Mouse (Mus musculus) heart, embryonic 13.5 days (tissue): ENCODE measurements around the gene Rgcc. TPM values are rescaled to one million over a fixed set of nuclear protein-coding genes. Genes with fewer than 3 reads are reported as not detected.

Experiments used
- ATAC-seq: fragments of 200-750 bp; cut with Nextera tagmentation; 2 replicates; pipeline ENCODE4 v1.8.0; 2017; ENCODE audit warnings: moderate TSS enrichment; ENCODE audit not compliant: insufficient number of reproducible peaks, low FRiP score, low TSS enrichment; ENCODE audit errors: extremely low read depth
- H3K27ac ChIP-seq: fragments of 300-500 bp; sonication (generic); replicated peaks from 2 replicates; pipeline ENCODE4 v1.5.1; 2015; ENCODE audit warnings: moderate library complexity, mild to moderate bottlenecking, inconsistent platforms
- H3K27me3 ChIP-seq: fragments of 300-500 bp; sonication (generic); replicated peaks from 2 replicates; pipeline ENCODE4 v1.6.1; 2015; ENCODE audit warnings: mild to moderate bottlenecking, inconsistent platforms
- H3K36me3 ChIP-seq: fragments of 300-500 bp; sonication (generic); 2 replicates; pipeline ENCODE4 v1.6.1; 2015; ENCODE audit warnings: mild to moderate bottlenecking, inconsistent platforms
- H3K4me1 ChIP-seq: fragments of 300-500 bp; sonication (generic); 2 replicates; pipeline ENCODE4 v1.6.1; 2015; ENCODE audit warnings: inconsistent platforms
- H3K4me2 ChIP-seq: fragments of 300-500 bp; sonication (generic); 2 replicates; pipeline ENCODE4 v1.6.1; 2015; ENCODE audit warnings: inconsistent platforms, mild to moderate bottlenecking, moderate library complexity
- H3K4me3 ChIP-seq: fragments of 300-500 bp; sonication (generic); 2 replicates; pipeline ENCODE4 v1.5.1; 2015; ENCODE audit warnings: moderate library complexity, mild to moderate bottlenecking, inconsistent platforms
- H3K9ac ChIP-seq: fragments of 300-500 bp; sonication (generic); 2 replicates; pipeline ENCODE4 v1.6.1; 2015; ENCODE audit warnings: inconsistent platforms, mild to moderate bottlenecking, moderate library complexity
- H3K9me3 ChIP-seq: fragments of 300-500 bp; sonication (generic); 2 replicates; pipeline ENCODE4 v1.6.1; 2016; ENCODE audit warnings: inconsistent platforms
- WGBS: fragments of 180-500 bp; shearing (Covaris S2); methylation state at CpG from one replicate; pipeline ENCODE4 v1.1.7; 2015; ENCODE audit warnings: mixed read lengths; 5-methylcytosine and 5-hydroxymethylcytosine counted together
- polyA plus RNA-seq: library from polyadenylated mRNA; unstranded; fragments of >200 nt; fragmentation: Nextera tagmentation; extraction: Ambion mirVana; gene quantifications from 2 replicates; pipeline ENCODE4 v1.2.1, GENCODE M21; 2015

Gene Rgcc
- polyA plus RNA-seq, 1 experiment from 2014 or later = 12.6 TPM

- Histone ChIP-seq H3K4me1 (peaks cover 38% of the 10 kb centered on the region), H3K36me3 (no peaks in the 10 kb centered on the region), H3K9me3 (no peaks in the 10 kb centered on the region), H3K9ac (no peak overlapping the region), H3K27me3 (no peaks in the 10 kb centered on the region), H3K27ac (no peak overlapping the region), H3K4me2 (peak overlapping the region; percentile 39), H3K4me3 (no peak overlapping the region)
- no peak for ATAC-seq
- 48% methylated on average over 15 of the region's 15 CpGs for WGBS
Measured at GRCm38 (mm10) chr14:79290683-79291425, 10.6 kb downstream of the Rgcc start.

GRCm38 (mm10) chr14:79289909-79290308 lies 11.5 kb downstream of the Rgcc start:
- ATAC-seq = no peak
- 17% methylated on average over 9 of the region's 9 CpGs for WGBS
- Histone ChIP-seq H3K36me3 (no peaks in the 10 kb centered on the region), H3K9ac (no peak overlapping the region), H3K4me2 (peak overlapping the region; percentile 39), H3K4me3 (no peak overlapping the region), H3K27ac (no peak overlapping the region), H3K4me1 (peaks cover 38% of the 10 kb centered on the region), H3K27me3 (no peaks in the 10 kb centered on the region), H3K9me3 (no peaks in the 10 kb centered on the region)

DNA sequence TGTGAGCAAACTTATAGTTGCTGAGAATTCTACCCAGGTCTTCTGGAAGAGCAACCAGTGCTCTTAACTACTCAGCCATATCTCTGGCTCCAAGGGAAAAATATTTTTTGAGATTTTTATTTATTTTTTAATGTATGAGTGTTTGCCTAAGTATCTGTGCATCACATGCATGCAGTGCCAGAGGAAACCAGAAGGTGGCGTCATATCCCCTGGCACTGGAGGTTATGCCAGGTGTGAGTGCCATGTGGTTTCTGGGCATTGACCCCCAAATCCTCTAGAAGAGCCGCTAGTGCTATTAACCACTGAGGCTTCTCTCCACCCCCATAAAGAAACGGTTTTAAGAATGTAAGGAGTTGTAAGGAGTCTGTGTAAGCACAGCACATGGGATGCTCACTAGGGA lies 13.2 kb downstream of the Rgcc start:
- H3K27ac ChIP-seq = no peak overlapping the region
- no peak overlapping the region for H3K9ac ChIP-seq
- ATAC-seq = no peak
- H3K4me1 ChIP-seq = peaks cover 30% of the 10 kb centered on the region
- no peak overlapping the region for H3K4me3 ChIP-seq
- H3K27me3 ChIP-seq = no peaks in the 10 kb centered on the region
- 65% methylated on average over 3 of the region's 3 CpGs for WGBS
- peaks cover 4% of the 10 kb centered on the region; the same call in 1 of the 2 replicates for H3K9me3 ChIP-seq
- no peak overlapping the region for H3K4me2 ChIP-seq
- H3K36me3 ChIP-seq = no peaks in the 10 kb centered on the region

DNA sequence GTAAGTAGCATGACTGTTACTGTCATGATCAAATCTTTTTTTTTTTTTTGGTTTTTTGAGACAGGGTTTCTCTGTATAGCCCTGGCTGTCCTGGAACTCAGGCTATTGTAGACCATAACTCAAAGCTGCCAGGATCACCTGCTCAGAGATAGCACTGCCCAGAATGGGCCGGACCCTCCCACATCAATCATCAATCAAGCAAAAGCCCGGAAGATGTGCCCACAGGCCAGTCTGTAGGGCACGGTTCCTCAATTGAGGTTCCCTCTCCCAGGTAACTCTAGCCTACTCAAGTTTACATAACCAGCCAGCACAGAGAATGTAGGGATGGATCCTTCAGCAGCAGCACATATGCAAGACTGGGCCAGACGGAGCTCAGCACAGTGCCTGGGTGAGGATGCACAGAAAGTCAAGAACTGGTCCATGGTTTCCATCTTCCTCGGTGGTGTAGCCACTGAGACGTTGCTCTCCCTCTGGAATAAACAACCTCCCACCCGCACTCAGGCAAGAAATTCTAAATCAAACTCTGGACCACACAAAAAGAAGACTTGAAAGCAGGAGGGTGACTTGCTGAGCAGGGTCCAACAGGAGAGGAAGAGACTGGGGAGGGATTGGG lies 14.1 kb downstream of the Rgcc start:
- no peak overlapping the region for H3K4me3 ChIP-seq
- no peak overlapping the region for H3K9ac ChIP-seq
- no peak overlapping the region for H3K4me2 ChIP-seq
- 88% methylated on average over 7 of the region's 7 CpGs for whole genome bisulfite sequencing
- H3K36me3 ChIP-seq = no peaks in the 10 kb centered on the region
- H3K27ac ChIP-seq = no peak overlapping the region
- peaks cover 22% of the 10 kb centered on the region for H3K4me1 ChIP-seq
- ATAC-seq = no peak
- peaks cover 5% of the 10 kb centered on the region; the same call in 1 of the 2 replicates for H3K9me3 ChIP-seq
- H3K27me3 ChIP-seq = no peaks in the 10 kb centered on the region

DNA sequence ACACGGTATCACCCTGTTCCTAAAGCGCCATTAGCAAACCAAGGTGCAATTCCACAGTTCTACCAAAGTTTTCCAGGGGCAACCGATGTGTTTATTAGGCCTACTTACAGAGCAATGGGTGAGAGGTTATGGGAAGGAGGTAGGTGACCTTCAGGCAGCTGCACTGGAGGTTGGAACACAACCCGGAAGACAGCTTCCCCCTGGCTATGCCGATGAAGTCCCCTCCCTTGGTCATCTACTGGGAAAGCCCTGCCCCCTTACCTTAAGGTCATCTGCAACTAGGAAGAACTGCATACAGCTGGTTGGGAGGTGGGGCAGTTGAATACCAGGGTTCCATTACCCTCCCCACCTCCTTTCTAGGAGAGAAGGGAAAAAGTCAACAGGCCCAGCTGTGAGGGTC lies 15.9 kb downstream of the Rgcc start:
- WGBS = 91% methylated on average over 5 of the region's 5 CpGs
- peaks cover 12% of the 10 kb centered on the region for H3K4me1 ChIP-seq
- H3K27ac ChIP-seq = no peak overlapping the region

DNA sequence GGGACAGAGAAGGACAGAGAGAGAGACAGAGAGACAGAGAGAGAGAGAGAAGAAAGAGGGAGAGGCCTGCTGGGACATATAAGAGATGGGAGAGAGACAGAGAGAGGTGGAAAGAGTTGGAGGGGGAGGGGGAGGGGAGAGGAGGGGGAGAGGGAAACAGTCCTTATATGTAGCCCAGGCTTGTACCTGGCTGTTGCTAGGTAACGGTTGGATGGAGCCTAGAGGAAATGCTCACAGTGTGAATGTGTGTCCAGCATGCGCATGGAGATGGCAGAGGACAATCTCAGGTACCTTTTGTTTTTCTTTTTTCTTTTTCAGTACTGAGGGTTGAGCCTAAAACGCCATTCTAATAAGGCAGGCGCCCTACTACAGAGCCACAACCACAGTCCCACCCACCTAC lies 16.8 kb downstream of the Rgcc start:
- 85% methylated on average over 4 of the region's 4 CpGs for WGBS
- Histone ChIP-seq H3K4me2 (no peak overlapping the region), H3K9me3 (peaks cover 5% of the 10 kb centered on the region; the same call in 1 of the 2 replicates), H3K27ac (no peak overlapping the region), H3K4me1 (peaks cover 2% of the 10 kb centered on the region), H3K4me3 (no peak overlapping the region), H3K9ac (no peak overlapping the region), H3K36me3 (no peaks in the 10 kb centered on the region), H3K27me3 (no peaks in the 10 kb centered on the region)
- no peak for ATAC-seq

More for the DNA sequence above, 15.9 kb downstream of the Rgcc start:
- no peaks in the 10 kb centered on the region for H3K36me3 ChIP-seq
- peaks cover 5% of the 10 kb centered on the region; the same call in 1 of the 2 replicates for H3K9me3 ChIP-seq
- H3K4me2 ChIP-seq = no peak overlapping the region
- H3K9ac ChIP-seq = no peak overlapping the region
- H3K27me3 ChIP-seq = no peaks in the 10 kb centered on the region
- no peak for ATAC-seq
- H3K4me3 ChIP-seq = no peak overlapping the region

DNA sequence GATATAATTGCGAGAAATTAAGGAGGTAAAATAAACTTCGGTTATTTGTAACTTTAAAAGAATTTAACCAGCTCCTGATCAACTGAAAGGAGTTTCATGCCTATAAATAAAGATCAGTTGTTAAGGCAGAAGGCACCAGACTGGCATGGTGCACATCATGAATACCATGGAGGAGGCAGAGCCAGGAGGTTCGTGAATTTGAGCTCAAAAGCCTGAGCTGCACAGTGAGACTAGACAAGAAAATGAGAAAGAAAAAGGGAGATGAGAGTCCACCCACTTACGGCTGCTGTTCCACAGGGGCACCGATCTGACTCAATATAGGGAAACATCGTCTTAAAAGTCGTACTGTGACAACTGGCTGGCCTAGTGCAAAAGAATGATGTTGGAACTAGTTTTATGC lies 17.5 kb downstream of the Rgcc start:
- WGBS = 87% methylated on average over 7 of the region's 7 CpGs
- no peak overlapping the region for H3K4me3 ChIP-seq
- no peak overlapping the region for H3K9ac ChIP-seq
- no peaks in the 10 kb centered on the region for H3K36me3 ChIP-seq
- H3K27ac ChIP-seq = no peak overlapping the region
- H3K4me2 ChIP-seq = no peak overlapping the region
- H3K27me3 ChIP-seq = no peaks in the 10 kb centered on the region
- H3K9me3 ChIP-seq = peaks cover 5% of the 10 kb centered on the region; the same call in 1 of the 2 replicates
- no peak for ATAC-seq
- H3K4me1 ChIP-seq = peaks cover 2% of the 10 kb centered on the region; the same call in 1 of the 2 replicates

DNA sequence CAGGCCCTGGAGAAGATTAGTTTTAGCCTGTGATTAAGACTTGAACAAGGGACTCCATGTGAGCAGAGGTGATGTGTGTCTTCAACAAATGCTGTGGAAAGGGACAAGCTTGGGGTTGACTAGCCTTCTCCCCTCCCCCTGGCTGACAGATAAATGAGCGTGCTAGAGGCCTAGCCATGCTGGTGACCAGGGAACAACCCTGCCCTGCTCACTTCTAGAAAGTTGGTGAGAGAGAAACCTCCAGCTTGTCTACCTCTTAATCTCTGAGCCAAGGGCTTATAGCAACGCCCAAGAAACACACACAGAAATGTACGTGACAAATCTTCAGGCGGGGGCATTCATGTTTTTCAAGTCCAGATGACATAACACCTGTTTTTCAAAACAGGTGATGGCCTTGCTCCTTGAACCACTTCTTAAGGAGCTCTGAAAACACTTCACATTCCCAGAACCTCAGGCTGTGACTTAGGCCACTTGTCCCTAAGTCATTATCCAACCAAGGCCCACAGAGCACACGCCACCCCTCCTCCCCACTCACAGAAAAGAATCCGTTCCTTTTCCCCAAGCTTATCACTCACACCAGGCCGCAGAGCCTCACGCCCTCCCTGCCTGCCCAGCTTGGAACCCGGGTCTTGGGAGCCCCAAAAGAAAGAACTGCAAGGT lies 19.4 kb downstream of the Rgcc start:
- no peak overlapping the region for H3K27ac ChIP-seq
- H3K4me2 ChIP-seq = no peak overlapping the region
- no peaks in the 10 kb centered on the region for H3K27me3 ChIP-seq
- WGBS = 72% methylated on average over 9 of the region's 9 CpGs
- H3K4me3 ChIP-seq = no peak overlapping the region
- H3K9ac ChIP-seq = no peak overlapping the region
- ATAC-seq = no peak
- peaks cover 14% of the 10 kb centered on the region for H3K4me1 ChIP-seq
- no peaks in the 10 kb centered on the region for H3K36me3 ChIP-seq
- H3K9me3 ChIP-seq = peaks cover 5% of the 10 kb centered on the region; the same call in 1 of the 2 replicates

DNA sequence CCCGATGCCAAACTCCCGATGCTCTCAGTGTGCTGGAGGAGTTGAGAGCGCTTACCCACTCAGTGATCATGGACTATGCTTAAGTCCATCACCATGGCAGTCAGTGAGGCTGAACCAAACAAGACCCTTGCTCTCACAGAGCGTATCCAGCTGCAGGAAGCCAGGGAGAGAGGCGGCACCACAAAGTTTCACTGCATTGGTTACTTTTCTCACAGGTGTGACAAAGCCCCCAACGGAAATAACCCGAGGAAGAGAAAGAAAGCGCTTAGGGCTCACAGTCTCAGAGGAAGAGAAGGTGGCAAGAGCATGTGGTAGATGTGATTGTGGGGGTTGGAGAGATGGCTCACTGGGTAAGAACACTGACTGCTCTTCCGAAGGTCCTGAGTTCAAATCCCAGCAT lies 21.0 kb downstream of the Rgcc start:
- H3K27me3 ChIP-seq = no peaks in the 10 kb centered on the region
- H3K9ac ChIP-seq = no peak overlapping the region
- 86% methylated on average over 9 of the region's 9 CpGs for WGBS
- no peak overlapping the region for H3K27ac ChIP-seq
- peaks cover 5% of the 10 kb centered on the region; the same call in 1 of the 2 replicates for H3K9me3 ChIP-seq
- H3K4me3 ChIP-seq = no peak overlapping the region
- H3K4me1 ChIP-seq = peaks cover 19% of the 10 kb centered on the region
- H3K36me3 ChIP-seq = no peaks in the 10 kb centered on the region
- H3K4me2 ChIP-seq = no peak overlapping the region
- ATAC-seq = no peak

- no peak overlapping the region for H3K4me3 ChIP-seq
- peaks cover 5% of the 10 kb centered on the region; the same call in 1 of the 2 replicates for H3K9me3 ChIP-seq
- H3K4me1 ChIP-seq = peaks cover 24% of the 10 kb centered on the region
- ATAC-seq = no peak
- no peaks in the 10 kb centered on the region for H3K27me3 ChIP-seq
- H3K9ac ChIP-seq = no peak overlapping the region
- no peak overlapping the region for H3K4me2 ChIP-seq
- no peak overlapping the region for H3K27ac ChIP-seq
- WGBS = 67% methylated on average over 1 of the region's 1 CpGs
- H3K36me3 ChIP-seq = no peaks in the 10 kb centered on the region
Measured at GRCm38 (mm10) chr14:79279494-79279893, 22.0 kb downstream of the Rgcc start.

GRCm38 (mm10) chr14:79278927-79279326 lies 22.5 kb downstream of the Rgcc start:
- H3K9ac ChIP-seq = no peak overlapping the region
- H3K36me3 ChIP-seq = no peaks in the 10 kb centered on the region
- no peak for ATAC-seq
- H3K4me3 ChIP-seq = no peak overlapping the region
- H3K9me3 ChIP-seq = peaks cover 5% of the 10 kb centered on the region; the same call in 1 of the 2 replicates
- 77% methylated on average over 4 of the region's 4 CpGs for WGBS
- H3K27ac ChIP-seq = no peak overlapping the region
- H3K4me2 ChIP-seq = no peak overlapping the region
- H3K4me1 ChIP-seq = peaks cover 30% of the 10 kb centered on the region
- no peaks in the 10 kb centered on the region for H3K27me3 ChIP-seq
